22 mouse cellular contexts compared by ENCODE assay signal in genomic region chr3:145894131-145894530, GRCm38 (mm10). TPM values are rescaled to one million over a fixed set of nuclear protein-coding genes. Genes with fewer than 3 reads are reported as not detected.
A peak's percentile ranks its signal among the peaks of the same experiment; 100 is the strongest.
DNase-seq lines count a peak whose midpoint lies in the region; ATAC-seq and TF ChIP-seq lines count a peak whose summit lies in the region.
"Had no signal": no experiment of that assay in that cellular context is flagged by ENCODE, and none has a peak within 500 bp of the region (broad histone marks: within the 10 kb centered on the region; RNA-seq: fewer than 3 reads in every experiment).

No protein-coding gene starts in this region.

- ATAC-seq in hindbrain, embryonic 16.5 days, result peak; percentile 10; the same call in 1 of the 2 replicates
- no peak for ATAC-seq in hindbrain, embryonic 14.5 days (ENCODE audit: low FRiP score)
- ATAC-seq: intestine, embryonic 16.5 days had no signal

- no peak overlapping the region for H3K4me2 ChIP-seq in hindbrain, embryonic 16.5 days (ENCODE audit: low read length)
- H3K4me2 ChIP-seq in hindbrain, embryonic 14.5 days (replicated peaks), result no peak overlapping the region
- H3K4me2 ChIP-seq: embryonic facial prominence, embryonic 15.5 days; heart, embryonic 11.5 days; heart, embryonic 15.5 days had no signal

- H3K27ac ChIP-seq in heart, adult 2 months, result peak overlapping the region; percentile 41
- no peak overlapping the region for H3K27ac ChIP-seq in hindbrain, embryonic 16.5 days (ENCODE audit: low read depth, low read length)
- H3K27ac ChIP-seq in hindbrain, embryonic 14.5 days, result no peak overlapping the region
- peak overlapping the region; percentile 69 for H3K27ac ChIP-seq in brown adipose tissue, adult 24 weeks (replicated peaks; ENCODE audit: low read depth, low read length)
- H3K27ac ChIP-seq: embryonic facial prominence, embryonic 15.5 days; gastrocnemius, adult 2 months; heart, embryonic 15.5 days had no signal

- no peak for TF ChIP-seq POLR2A in heart, adult 2 months (IDR thresholded peaks at IDR 0.05; ENCODE audit: insufficient read depth, low read depth, low read length)

- peak in 1 of 2 experiments; percentile 30 for DNase-seq in heart, adult 2 months
- no peak for DNase-seq in heart, postnatal 25 days (ENCODE audit: low spot score)
- DNase-seq in hindbrain, embryonic 14.5 days (ENCODE audit: low spot score), result no peak
- DNase-seq in Muller cell, postnatal 12 days (ENCODE audit: inconsistent ontology term), result peak; percentile 81
- no peak for DNase-seq in gastrocnemius, postnatal 25 days
- DNase-seq: adrenal gland, adult 2 months; adrenal gland, postnatal 25 days; cerebellum, adult 11 months; cerebellum, adult 8-10 months; cerebellum, postnatal 14 days; embryo, embryonic 11 days; gastrocnemius, adult 2 months; gastrocnemius, postnatal 36 days; kidney, adult 2 months had no signal

- intact Hi-C loops in heart, adult 2 months (cut with DNase I), result loop anchor here (2.0 kb wide), 1 partner anchor 15 kb away; no protein-coding TSS in a partner anchor
- intact Hi-C loops in heart, postnatal 25 days (cut with DNase I), result loop anchor here (5.0 kb wide), 1 partner anchor 97 kb away; no protein-coding TSS in a partner anchor

- no peaks in the 10 kb centered on the region for H3K36me3 ChIP-seq in heart, adult 2 months (ENCODE audit: control insufficient read depth, insufficient read depth, low read length)
- 0 out of 2 replicates have a peak, but pooled peaks cover 2% of the 10 kb centered on the region for H3K36me3 ChIP-seq in hindbrain, embryonic 16.5 days (ENCODE audit: control insufficient read depth, insufficient read depth, low read length)
- peaks cover 4% of the 10 kb centered on the region; the same call in 1 of the 2 replicates for H3K36me3 ChIP-seq in hindbrain, embryonic 14.5 days (replicated peaks; ENCODE audit: control insufficient read depth, insufficient read depth)
- H3K36me3 ChIP-seq: embryonic facial prominence, embryonic 15.5 days; heart, embryonic 15.5 days had no signal

- peak overlapping the region; percentile 1; the same call in 1 of the 2 replicates for H3K9ac ChIP-seq in heart, adult 2 months (ENCODE audit: low read depth, low read length)
- no peak overlapping the region for H3K9ac ChIP-seq in hindbrain, embryonic 16.5 days (ENCODE audit: low read depth, low read length)
- H3K9ac ChIP-seq in hindbrain, embryonic 14.5 days, result no peak overlapping the region
- H3K9ac ChIP-seq: embryonic facial prominence, embryonic 15.5 days; heart, embryonic 15.5 days had no signal

- no peaks in the 10 kb centered on the region for H3K27me3 ChIP-seq in heart, adult 2 months (ENCODE audit: control insufficient read depth, insufficient read depth, low read length)
- no peaks in the 10 kb centered on the region for H3K27me3 ChIP-seq in hindbrain, embryonic 16.5 days (replicated peaks; ENCODE audit: control insufficient read depth, insufficient read depth, low read length)
- no peaks in the 10 kb centered on the region for H3K27me3 ChIP-seq in hindbrain, embryonic 14.5 days (ENCODE audit: control insufficient read depth, insufficient read depth, low read length)
- H3K27me3 ChIP-seq: CH12.LX; embryonic facial prominence, embryonic 15.5 days; heart, embryonic 15.5 days had no signal

- no peak for TF ChIP-seq CTCF in heart, adult 2 months (IDR thresholded peaks at IDR 0.05)

- H3K9me3 ChIP-seq in hindbrain, embryonic 16.5 days (ENCODE audit: control insufficient read depth, low read length), result no peaks in the 10 kb centered on the region
- no peaks in the 10 kb centered on the region for H3K9me3 ChIP-seq in hindbrain, embryonic 14.5 days (ENCODE audit: control insufficient read depth, low read length)
- H3K9me3 ChIP-seq: embryonic facial prominence, embryonic 15.5 days; heart, embryonic 15.5 days had no signal

- no peak for TF ChIP-seq EP300 in heart, adult 2 months (IDR thresholded peaks at IDR 0.05; ENCODE audit: insufficient read depth, low read depth, low read length)

- 37% methylated on average over 12 of the region's 12 CpGs for WGBS in heart, adult 2 months
- WGBS in hindbrain, embryonic 16.5 days, result 43% methylated on average over 12 of the region's 12 CpGs
- WGBS in hindbrain, embryonic 14.5 days, result 47% methylated on average over 12 of the region's 12 CpGs

- peaks cover 7% of the 10 kb centered on the region for H3K4me1 ChIP-seq in heart, adult 2 months (ENCODE audit: control insufficient read depth, insufficient read depth, low read length)
- peaks cover 4% of the 10 kb centered on the region; the same call in 1 of the 2 replicates for H3K4me1 ChIP-seq in hindbrain, embryonic 16.5 days (ENCODE audit: control insufficient read depth, insufficient read depth, low read depth, low read length)
- 0 out of 2 replicates have a peak, but pooled peaks cover 3% of the 10 kb centered on the region for H3K4me1 ChIP-seq in hindbrain, embryonic 14.5 days (replicated peaks; ENCODE audit: control insufficient read depth, insufficient read depth, low read length)
- H3K4me1 ChIP-seq in brown adipose tissue, adult 24 weeks (ENCODE audit: control insufficient read depth, insufficient read depth, insufficient read length, low read length), result peaks cover 21% of the 10 kb centered on the region
- H3K4me1 ChIP-seq: embryonic facial prominence, embryonic 15.5 days had no signal

- no peaks in the 10 kb centered on the region for H3K79me2 ChIP-seq in heart, adult 2 months (replicated peaks; ENCODE audit: control insufficient read depth, insufficient read depth, low read length)

- no peak overlapping the region for H3K4me3 ChIP-seq in heart, adult 2 months
- no peak overlapping the region for H3K4me3 ChIP-seq in hindbrain, embryonic 16.5 days (ENCODE audit: low read length)
- H3K4me3 ChIP-seq in hindbrain, embryonic 14.5 days (replicated peaks; ENCODE audit: low read length), result no peak overlapping the region
- no peak overlapping the region for H3K4me3 ChIP-seq in brown adipose tissue, adult 24 weeks (ENCODE audit: insufficient read depth, low read depth, low read length)
- H3K4me3 ChIP-seq: embryonic facial prominence, embryonic 15.5 days; erythroblast, embryonic 14.5 days; gastrocnemius, adult 2 months; heart, embryonic 15.5 days had no signal

RNA-seq across cellular contexts. Expression of gene Bcl10, which starts 28.5 kb away (rescaled TPM):
- total RNA-seq in heart, adult 2 months (2021), result 10 to 100 TPM; 17.7 to 19.3 TPM
- polyA plus RNA-seq in heart, adult 2 months (2012; rRNA removed), result 11.0 and 14.0 TPM in 2 replicates
- 10 to 100 TPM; 18.1 to 20.4 TPM for total RNA-seq in heart, postnatal 25 days (2021)
- polyA plus RNA-seq in hindbrain, embryonic 16.5 days (2015; fragmentation: Nextera tagmentation; extraction: Ambion mirVana), result 33.6 and 33.7 TPM in 2 replicates
- polyA plus RNA-seq in hindbrain, embryonic 14.5 days (2014; fragmentation: Nextera tagmentation; extraction: Ambion mirVana), result 37.9 and 39.9 TPM in 2 replicates
- 14.5 and 17.8 TPM in 2 replicates for polyA plus RNA-seq in brown adipose tissue, adult 24 weeks (2012; ENCODE audit: insufficient read depth, insufficient read length, missing spikeins)
- 1 to 10 TPM; 9.1 to 9.2 TPM for total RNA-seq in gastrocnemius, postnatal 25 days (2021)

RNA-seq across cellular contexts. Expression of gene 2410004B18Rik, which starts 43.7 kb away (rescaled TPM):
- total RNA-seq in heart, adult 2 months (2021), result 10 to 100 TPM; 17.9 to 20.8 TPM
- 9.0 and 9.2 TPM in 2 replicates for polyA plus RNA-seq in heart, adult 2 months (2012; rRNA removed)
- total RNA-seq in heart, postnatal 25 days (2021), result 10 to 100 TPM; 16.8 to 18.1 TPM
- polyA plus RNA-seq in hindbrain, embryonic 16.5 days (2015; fragmentation: Nextera tagmentation; extraction: Ambion mirVana), result 74.9 and 88.9 TPM in 2 replicates
- 79.7 and 86.5 TPM in 2 replicates for polyA plus RNA-seq in hindbrain, embryonic 14.5 days (2014; fragmentation: Nextera tagmentation; extraction: Ambion mirVana)
- polyA plus RNA-seq in brown adipose tissue, adult 24 weeks (2012; ENCODE audit: insufficient read depth, insufficient read length, missing spikeins), result 18.1 and 19.4 TPM in 2 replicates
- 10 to 100 TPM; 14.3 to 17.9 TPM for total RNA-seq in gastrocnemius, postnatal 25 days (2021)

Comparison
In these comparisons a context has a peak if more than half of its experiments do, and no peak if none do; other contexts are left out.
1. H3K27ac ChIP-seq: peak in heart, adult 2 months (single experiment) and brown adipose tissue, adult 24 weeks (single experiment); none in hindbrain, embryonic 16.5 days (single experiment) and hindbrain, embryonic 14.5 days (single experiment).